Mouse (Mus musculus): Measurements from ENCODE around the gene Zfhx3. TPM values are rescaled to one million over a fixed set of nuclear protein-coding genes. Genes with fewer than 3 reads are reported as not detected.

The Zfhx3 gene
- polyA plus RNA-seq, 1 experiment from 2014 or later = 2.4 TPM

DNA sequence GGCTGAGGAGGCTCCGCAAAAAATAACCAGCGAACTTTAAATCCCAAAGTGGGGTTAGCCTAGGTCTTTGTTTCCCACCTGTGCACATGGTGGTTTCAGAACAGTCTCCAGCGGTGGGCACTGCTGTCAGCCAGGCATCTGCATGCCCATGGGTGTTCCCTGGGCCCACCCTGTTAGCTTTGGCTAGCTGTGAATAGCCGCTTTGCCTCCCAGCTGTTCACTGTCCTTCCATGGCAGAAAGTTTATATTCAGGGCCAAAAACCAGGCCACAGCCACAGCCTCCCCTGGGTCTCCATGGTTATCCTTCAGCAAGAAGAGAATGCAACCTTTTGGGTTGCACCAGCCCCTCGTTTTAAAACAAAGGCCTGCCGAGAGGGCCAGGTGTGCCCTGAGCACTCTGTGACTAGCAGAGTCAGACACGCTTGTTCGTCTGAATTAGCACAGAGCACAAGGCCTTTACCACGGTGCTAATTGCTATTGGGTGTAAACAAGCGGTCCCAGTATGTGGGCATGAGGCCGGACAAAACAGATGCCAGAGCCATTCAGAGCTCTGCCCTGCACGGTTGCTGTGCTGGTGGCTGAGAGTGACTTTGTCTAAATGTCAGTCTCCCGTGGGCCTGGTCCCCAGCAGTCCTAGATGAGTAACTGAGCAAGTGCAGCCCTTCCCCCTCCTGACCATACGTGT lies 568.3 kb downstream of the Zfhx3 start:
- H3K36me3 ChIP-seq (ENCODE audit: control insufficient read depth, insufficient read depth) = no peaks in the 10 kb centered on the region
- no peak overlapping the region; the same call in 1 of the 2 replicates for H3K9ac ChIP-seq (ENCODE audit: low read depth, low read length)
- H3K4me3 ChIP-seq (ENCODE audit: low read depth, low read length) = no peak overlapping the region
- 69% methylated on average over 14 of the region's 14 CpGs for WGBS
- H3K27me3 ChIP-seq (replicated peaks; ENCODE audit: control insufficient read depth, insufficient read depth, low read length) = no peaks in the 10 kb centered on the region
- H3K4me1 ChIP-seq (replicated peaks; ENCODE audit: control insufficient read depth, insufficient read depth, low read length) = no peaks in the 10 kb centered on the region
- TF ChIP-seq CTCF (IDR thresholded peaks at IDR 0.05; ENCODE audit: low read depth) = no peak
- no peak overlapping the region for H3K4me2 ChIP-seq (replicated peaks; ENCODE audit: low read depth)
- ATAC-seq = no peak
- no peak overlapping the region for H3K27ac ChIP-seq (ENCODE audit: low read depth, low read length)
- H3K9me3 ChIP-seq (ENCODE audit: control insufficient read depth) = no peaks in the 10 kb centered on the region

DNA sequence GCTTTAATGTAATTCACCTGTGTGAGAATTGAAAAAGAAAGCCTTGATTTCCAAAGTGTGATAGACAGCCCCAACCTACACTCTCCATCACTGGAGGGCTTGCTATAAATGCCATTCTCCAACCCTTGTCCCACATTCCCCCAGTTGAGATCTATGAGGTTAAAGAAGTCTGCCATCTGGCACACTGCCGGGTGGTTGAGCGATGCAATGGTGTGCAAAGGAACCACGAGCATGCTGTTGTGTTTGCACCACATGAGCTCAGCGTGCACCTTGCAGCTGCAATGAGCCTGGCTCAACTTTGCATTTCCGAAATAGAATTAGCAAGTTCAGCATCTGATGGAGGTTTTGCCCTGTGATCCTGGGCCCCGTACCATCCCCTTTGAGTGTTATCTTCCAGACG lies 575.7 kb downstream of the Zfhx3 start:
- WGBS = 96% methylated on average over 7 of the region's 7 CpGs
- Histone ChIP-seq H3K36me3 (ENCODE audit: control insufficient read depth, insufficient read depth) (no peaks in the 10 kb centered on the region), H3K27ac (ENCODE audit: low read depth, low read length) (no peak overlapping the region), H3K27me3 (replicated peaks; ENCODE audit: control insufficient read depth, insufficient read depth, low read length) (no peaks in the 10 kb centered on the region), H3K4me3 (ENCODE audit: low read depth, low read length) (no peak overlapping the region), H3K9ac (ENCODE audit: low read depth, low read length) (no peak overlapping the region), H3K9me3 (ENCODE audit: control insufficient read depth) (no peaks in the 10 kb centered on the region), H3K4me1 (replicated peaks; ENCODE audit: control insufficient read depth, insufficient read depth, low read length) (no peaks in the 10 kb centered on the region), H3K4me2 (replicated peaks; ENCODE audit: low read depth) (no peak overlapping the region)
- no peak for TF ChIP-seq CTCF (IDR thresholded peaks at IDR 0.05; ENCODE audit: low read depth)
- no peak for ATAC-seq

DNA sequence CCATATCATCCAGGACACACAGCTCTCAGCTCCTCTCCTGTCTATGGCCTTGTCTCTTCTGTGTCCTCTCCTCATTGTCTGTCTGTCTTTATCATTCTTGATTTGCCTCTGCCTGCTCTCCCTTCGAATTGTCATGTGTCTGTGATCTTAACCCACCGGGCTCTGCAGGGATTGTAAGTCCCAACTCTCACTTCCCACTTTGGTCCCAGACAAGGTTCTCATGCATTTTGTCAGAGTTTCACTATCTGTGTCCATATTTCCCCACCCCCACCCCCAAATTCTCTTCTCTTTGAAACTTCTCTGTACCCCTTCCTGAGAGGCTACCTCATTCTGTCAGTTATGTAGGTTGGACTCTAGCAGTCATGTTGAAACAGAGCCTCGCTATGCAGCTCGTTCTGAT lies 579.6 kb downstream of the Zfhx3 start:
- H3K27me3 ChIP-seq (replicated peaks; ENCODE audit: control insufficient read depth, insufficient read depth, low read length) = no peaks in the 10 kb centered on the region
- no peaks in the 10 kb centered on the region for H3K4me1 ChIP-seq (replicated peaks; ENCODE audit: control insufficient read depth, insufficient read depth, low read length)
- TF ChIP-seq CTCF (IDR thresholded peaks at IDR 0.05; ENCODE audit: low read depth) = no peak
- WGBS = 87% methylated on average over 4 of the region's 4 CpGs
- no peaks in the 10 kb centered on the region for H3K36me3 ChIP-seq (ENCODE audit: control insufficient read depth, insufficient read depth)
- no peak overlapping the region for H3K4me2 ChIP-seq (replicated peaks; ENCODE audit: low read depth)
- no peaks in the 10 kb centered on the region for H3K9me3 ChIP-seq (ENCODE audit: control insufficient read depth)
- no peak overlapping the region for H3K9ac ChIP-seq (ENCODE audit: low read depth, low read length)
- no peak for ATAC-seq
- H3K4me3 ChIP-seq (ENCODE audit: low read depth, low read length) = no peak overlapping the region
- no peak overlapping the region for H3K27ac ChIP-seq (ENCODE audit: low read depth, low read length)

DNA sequence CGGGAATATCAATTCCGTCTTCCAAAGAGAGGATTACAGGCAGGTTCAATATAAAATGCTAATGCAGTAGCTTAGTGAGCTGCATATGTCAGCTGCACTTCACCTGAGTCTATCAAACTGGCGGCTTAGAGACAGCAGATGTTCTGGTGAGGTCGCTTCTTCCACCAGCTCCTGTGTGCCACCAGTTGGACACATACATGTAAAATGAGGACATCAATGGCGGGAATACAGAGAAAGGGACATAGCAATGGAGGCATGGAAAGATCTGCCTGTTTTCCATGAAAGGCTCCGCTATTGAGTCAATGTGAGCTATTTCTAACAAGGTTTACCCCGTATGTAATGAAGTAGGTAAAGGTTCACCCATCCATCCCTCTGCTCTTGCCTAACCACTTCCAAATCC lies 587.0 kb downstream of the Zfhx3 start:
- no peak overlapping the region for H3K4me3 ChIP-seq (ENCODE audit: low read depth, low read length)
- H3K9ac ChIP-seq (ENCODE audit: low read depth, low read length) = no peak overlapping the region
- H3K27ac ChIP-seq (ENCODE audit: low read depth, low read length) = no peak overlapping the region
- ATAC-seq = no peak
- H3K4me1 ChIP-seq (replicated peaks; ENCODE audit: control insufficient read depth, insufficient read depth, low read length) = no peaks in the 10 kb centered on the region
- WGBS = 94% methylated on average over 7 of the region's 7 CpGs
- H3K27me3 ChIP-seq (replicated peaks; ENCODE audit: control insufficient read depth, insufficient read depth, low read length) = no peaks in the 10 kb centered on the region
- H3K36me3 ChIP-seq (ENCODE audit: control insufficient read depth, insufficient read depth) = no peaks in the 10 kb centered on the region
- no peaks in the 10 kb centered on the region for H3K9me3 ChIP-seq (ENCODE audit: control insufficient read depth)
- TF ChIP-seq CTCF (IDR thresholded peaks at IDR 0.05; ENCODE audit: low read depth) = no peak
- no peak overlapping the region for H3K4me2 ChIP-seq (replicated peaks; ENCODE audit: low read depth)

DNA sequence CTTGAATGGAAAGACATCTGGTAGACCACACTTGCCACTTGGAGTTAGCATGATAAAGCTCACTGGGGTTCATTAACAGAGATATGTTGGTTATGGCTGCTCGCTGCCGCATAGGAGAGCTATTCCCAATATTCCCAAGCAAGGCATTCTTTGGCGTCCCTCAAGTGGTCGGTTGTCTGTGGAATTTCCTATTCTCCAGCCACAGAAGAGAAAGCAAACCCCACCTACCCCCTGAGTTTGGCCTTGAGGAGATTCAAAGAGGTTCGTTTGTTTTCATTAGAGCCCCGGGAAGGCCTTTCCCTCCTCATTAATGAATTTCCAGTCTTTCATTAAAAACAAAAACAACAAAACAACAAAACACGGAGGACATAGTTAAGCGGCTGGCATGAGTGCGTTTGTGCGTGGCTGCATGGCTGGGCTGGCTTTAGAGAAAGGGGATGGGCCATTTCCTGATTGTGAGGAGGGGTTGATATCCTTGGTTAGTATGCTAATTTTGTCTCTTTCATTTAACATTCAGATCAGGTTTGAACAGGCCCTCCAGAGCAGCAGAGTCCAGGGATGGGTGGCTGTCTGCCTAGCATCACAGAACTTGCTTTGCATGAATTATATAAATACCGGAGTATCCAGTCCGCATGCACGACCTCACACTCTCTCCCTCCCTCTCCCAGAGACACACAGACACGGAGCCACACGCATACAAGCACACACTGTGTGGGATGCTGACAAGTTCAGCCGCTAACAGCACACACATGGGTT lies 592.9 kb downstream of the Zfhx3 start:
- Histone ChIP-seq H3K9ac (ENCODE audit: low read depth, low read length) (no peak overlapping the region), H3K4me2 (replicated peaks; ENCODE audit: low read depth) (no peak overlapping the region), H3K4me3 (ENCODE audit: low read depth, low read length) (no peak overlapping the region), H3K9me3 (ENCODE audit: control insufficient read depth) (no peaks in the 10 kb centered on the region), H3K4me1 (replicated peaks; ENCODE audit: control insufficient read depth, insufficient read depth, low read length) (no peaks in the 10 kb centered on the region), H3K27ac (ENCODE audit: low read depth, low read length) (no peak overlapping the region), H3K27me3 (replicated peaks; ENCODE audit: control insufficient read depth, insufficient read depth, low read length) (no peaks in the 10 kb centered on the region), H3K36me3 (ENCODE audit: control insufficient read depth, insufficient read depth) (no peaks in the 10 kb centered on the region)
- no peak for TF ChIP-seq CTCF (IDR thresholded peaks at IDR 0.05; ENCODE audit: low read depth)
- WGBS = 82% methylated on average over 16 of the region's 16 CpGs
- ATAC-seq = no peak

DNA sequence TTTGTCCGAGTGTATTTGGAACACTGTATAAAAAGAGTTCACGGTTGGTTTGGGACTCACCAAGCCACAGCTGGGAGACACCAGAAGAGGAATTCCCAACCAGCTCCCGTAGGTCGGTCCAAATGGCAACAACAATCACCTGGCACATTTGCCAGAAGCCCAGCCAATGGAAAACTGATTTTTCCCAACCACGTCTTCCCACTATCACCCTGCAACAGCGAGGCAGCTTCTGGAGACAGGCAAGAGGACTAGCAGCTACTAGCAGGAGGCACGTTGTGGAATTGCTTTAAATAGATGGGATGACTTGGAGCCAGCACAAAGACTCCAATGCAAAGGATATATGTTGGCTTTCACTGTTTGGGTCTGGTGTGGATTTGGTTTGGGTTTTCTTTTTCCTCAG lies 593.7 kb downstream of the Zfhx3 start:
- Histone ChIP-seq H3K27ac (ENCODE audit: low read depth, low read length) (no peak overlapping the region), H3K36me3 (ENCODE audit: control insufficient read depth, insufficient read depth) (no peaks in the 10 kb centered on the region), H3K4me2 (replicated peaks; ENCODE audit: low read depth) (no peak overlapping the region), H3K27me3 (replicated peaks; ENCODE audit: control insufficient read depth, insufficient read depth, low read length) (no peaks in the 10 kb centered on the region), H3K4me3 (ENCODE audit: low read depth, low read length) (no peak overlapping the region), H3K4me1 (replicated peaks; ENCODE audit: control insufficient read depth, insufficient read depth, low read length) (no peaks in the 10 kb centered on the region), H3K9me3 (ENCODE audit: control insufficient read depth) (no peaks in the 10 kb centered on the region), H3K9ac (ENCODE audit: low read depth, low read length) (no peak overlapping the region)
- 87% methylated on average over 7 of the region's 7 CpGs for WGBS
- ATAC-seq = no peak
- TF ChIP-seq CTCF (IDR thresholded peaks at IDR 0.05; ENCODE audit: low read depth) = no peak

Measured in intestine, postnatal 0 days (tissue).